9 mouse cellular contexts compared by ENCODE assay signal in genomic region chr19:44511451-44512231, GRCm38 (mm10). TPM values are rescaled to one million over a fixed set of nuclear protein-coding genes. Genes with fewer than 3 reads are reported as not detected.
DNase-seq lines count a peak whose midpoint lies in the region; ATAC-seq and TF ChIP-seq lines count a peak whose summit lies in the region.
"Had no signal": no experiment of that assay in that cellular context is flagged by ENCODE, and none has a peak within 500 bp of the region (broad histone marks: within the 10 kb centered on the region; RNA-seq: fewer than 3 reads in every experiment).

No protein-coding gene starts in this region.

- ATAC-seq in forebrain, embryonic 15.5 days (replicated peaks), result no peak
- no peak for ATAC-seq in stomach, postnatal 0 days (ENCODE audit: low FRiP score, low TSS enrichment)

- peak overlapping the region; percentile 37 for H3K4me3 ChIP-seq in forebrain, embryonic 15.5 days
- H3K4me3 ChIP-seq in stomach, postnatal 0 days (ENCODE audit: low read depth, low read length), result peak overlapping the region; percentile 41

- H3K9ac ChIP-seq in forebrain, embryonic 15.5 days (replicated peaks), result peak overlapping the region; percentile 29; the same call in 1 of the 2 replicates
- H3K9ac ChIP-seq in stomach, postnatal 0 days (ENCODE audit: low read length), result no peak overlapping the region

- H3K27ac ChIP-seq in forebrain, embryonic 15.5 days (replicated peaks), result no peak overlapping the region
- no peak overlapping the region for H3K27ac ChIP-seq in stomach, postnatal 0 days (replicated peaks)

- WGBS in forebrain, embryonic 15.5 days, result under 1% methylated on average over 61 of the region's 66 CpGs
- WGBS in stomach, postnatal 0 days, result 3% methylated on average over 66 of the region's 66 CpGs

- intact Hi-C loops in gastrocnemius, postnatal 14 days (cut with DNase I; ENCODE audit: low total_unique reads), result no loop called here

- H3K4me2 ChIP-seq in forebrain, embryonic 15.5 days (replicated peaks), result peak overlapping the region; percentile 62
- H3K4me2 ChIP-seq in stomach, postnatal 0 days (replicated peaks; ENCODE audit: low read depth), result peak overlapping the region; percentile 71

- H3K4me1 ChIP-seq in forebrain, embryonic 15.5 days, result peaks cover 29% of the 10 kb centered on the region
- H3K4me1 ChIP-seq in stomach, postnatal 0 days (replicated peaks; ENCODE audit: control insufficient read depth, insufficient read depth), result no peaks in the 10 kb centered on the region; the same call in 1 of the 2 replicates

- DNase-seq in gastrocnemius, postnatal 14 days, result peak; percentile 14
- DNase-seq in gastrocnemius, postnatal 25 days, result no peak
- DNase-seq in ZHBTc4 (ENCODE audit: low read depth, low spot score), result peak; percentile 57
- peak; percentile 73 for DNase-seq in kidney, adult 11 months
- peak; percentile 25 for DNase-seq in lung, postnatal 14 days
- peak; percentile 26 for DNase-seq in stomach, postnatal 0 days (ENCODE audit: low spot score)
- DNase-seq in layer of hippocampus, adult 9-10 months (ENCODE audit: low spot score), result no peak

- no peaks in the 10 kb centered on the region for H3K36me3 ChIP-seq in forebrain, embryonic 15.5 days
- no peaks in the 10 kb centered on the region for H3K36me3 ChIP-seq in stomach, postnatal 0 days (ENCODE audit: control insufficient read depth, insufficient read depth, low read length)

- no peaks in the 10 kb centered on the region for H3K9me3 ChIP-seq in forebrain, embryonic 15.5 days
- no peaks in the 10 kb centered on the region for H3K9me3 ChIP-seq in stomach, postnatal 0 days (ENCODE audit: control insufficient read depth, low read length)

- H3K27me3 ChIP-seq in forebrain, embryonic 15.5 days, result peaks cover 92% of the 10 kb centered on the region
- H3K27me3 ChIP-seq in stomach, postnatal 0 days (ENCODE audit: control insufficient read depth, insufficient read depth, low read length), result peaks cover 11% of the 10 kb centered on the region; the same call in 1 of the 2 replicates

- TF ChIP-seq CTCF in stomach, postnatal 0 days (IDR thresholded peaks at IDR 0.05; ENCODE audit: low read depth), result peak; percentile 40; the same call in 1 of the 2 replicates

- TF ChIP-seq EP300 in stomach, postnatal 0 days (optimal IDR thresholded peaks at IDR 0.05), result no peak

RNA-seq across cellular contexts. Expression of gene Wnt8b, which starts 18.4 kb away (rescaled TPM):
- total RNA-seq in gastrocnemius, postnatal 14 days (2021), result not detected
- not detected for total RNA-seq in gastrocnemius, postnatal 25 days (2021)
- 3.0 and 4.6 TPM in 2 replicates for polyA plus RNA-seq in forebrain, embryonic 15.5 days (2015; fragmentation: Nextera tagmentation; extraction: Ambion mirVana)
- not detected in 2 replicates for polyA plus RNA-seq in stomach, postnatal 0 days (2015; fragmentation: Nextera tagmentation; extraction: Ambion mirVana)

RNA-seq across cellular contexts. Expression of gene Sec31b, which starts 34.0 kb away (rescaled TPM):
- total RNA-seq in gastrocnemius, postnatal 14 days (2021), result 1 to 10 TPM; 6.5 to 9.2 TPM
- total RNA-seq in gastrocnemius, postnatal 25 days (2021), result 10 to 100 TPM; 15.5 to 17.5 TPM
- 0.08 and 0.09 TPM in 2 replicates for polyA plus RNA-seq in forebrain, embryonic 15.5 days (2015; fragmentation: Nextera tagmentation; extraction: Ambion mirVana)
- 0.19 and 0.34 TPM in 2 replicates for polyA plus RNA-seq in stomach, postnatal 0 days (2015; fragmentation: Nextera tagmentation; extraction: Ambion mirVana)

RNA-seq across cellular contexts. Expression of gene Gm20538, which starts 41.0 kb away (rescaled TPM):
- total RNA-seq in gastrocnemius, postnatal 14 days (2021), result not detected
- total RNA-seq in gastrocnemius, postnatal 25 days (2021), result not detected
- not detected in 2 replicates for polyA plus RNA-seq in forebrain, embryonic 15.5 days (2015; fragmentation: Nextera tagmentation; extraction: Ambion mirVana)
- polyA plus RNA-seq in stomach, postnatal 0 days (2015; fragmentation: Nextera tagmentation; extraction: Ambion mirVana), result 0.70 TPM in 1 of 2 replicates, not detected in the other
- total RNA-seq: layer of hippocampus, postnatal 14 days had no signal

RNA-seq across cellular contexts. Expression of gene Ndufb8, which starts 43.6 kb away (rescaled TPM):
- total RNA-seq in gastrocnemius, postnatal 14 days (2021), result 100 to 1,000 TPM; 768 to 897 TPM
- total RNA-seq in gastrocnemius, postnatal 25 days (2021), result 1,000 to 10,000 TPM; 1,010 to 1,034 TPM
- polyA plus RNA-seq in forebrain, embryonic 15.5 days (2015; fragmentation: Nextera tagmentation; extraction: Ambion mirVana), result 428 and 451 TPM in 2 replicates
- polyA plus RNA-seq in stomach, postnatal 0 days (2015; fragmentation: Nextera tagmentation; extraction: Ambion mirVana), result 584 and 594 TPM in 2 replicates

RNA-seq across cellular contexts. Expression of gene Hif1an, which starts 51.0 kb away (rescaled TPM):
- 10 to 100 TPM; 80.1 to 84.0 TPM for total RNA-seq in gastrocnemius, postnatal 14 days (2021)
- 10 to 100 TPM; 86.7 to 94.7 TPM for total RNA-seq in gastrocnemius, postnatal 25 days (2021)
- 30.6 and 31.1 TPM in 2 replicates for polyA plus RNA-seq in forebrain, embryonic 15.5 days (2015; fragmentation: Nextera tagmentation; extraction: Ambion mirVana)
- 10.1 and 10.5 TPM in 2 replicates for polyA plus RNA-seq in stomach, postnatal 0 days (2015; fragmentation: Nextera tagmentation; extraction: Ambion mirVana)

Comparison
In these comparisons a context has a peak if more than half of its experiments do, and no peak if none do; other contexts are left out.
1. DNase-seq: peak in gastrocnemius, postnatal 14 days (single experiment), ZHBTc4 (single experiment), kidney, adult 11 months (single experiment), lung, postnatal 14 days (single experiment) and stomach, postnatal 0 days (single experiment); none in gastrocnemius, postnatal 25 days (single experiment) and layer of hippocampus, adult 9-10 months (single experiment).